Mouse (Mus musculus) stomach, postnatal 0 days (tissue): ENCODE measurements around the gene Gm11562.
"Not testable (repeated sequence)": the region's sequence is repeated elsewhere in the genome, so short reads cannot be mapped to it uniquely, and the experiment has no call there.

Source experiments
- CTCF ChIP-seq: IDR thresholded peaks from 2 replicates; pipeline ENCODE4 v1.5.1; 2016; ENCODE audit warnings: antibody characterized with exemption, low read depth, mild to moderate bottlenecking, moderate library complexity
- EP300 ChIP-seq: optimal IDR thresholded peaks from 2 replicates; pipeline ENCODE3; 2016; ENCODE audit warnings: antibody characterized with exemption

- TF ChIP-seq CTCF, EP300: not testable (repeated sequence)
Observed at GRCm38 (mm10) chr11:99643635-99644139, 23.5 kb upstream of the Gm11562 start, which contains the start of gene Krtap4-7.
